Mouse (Mus musculus) kidney, postnatal 4 days (tissue): Measurements from ENCODE around the gene Uckl1.
A peak's percentile ranks its signal among the peaks of the same experiment; 100 is the strongest.

Experiments used
- DNase-seq, 2 experiments: peaks; one replicate each; pipeline ENCODE4 v3.0.0; 2021; ENCODE audit warnings: mixed read lengths in 2 of 2

Uckl1 gene

DNA sequence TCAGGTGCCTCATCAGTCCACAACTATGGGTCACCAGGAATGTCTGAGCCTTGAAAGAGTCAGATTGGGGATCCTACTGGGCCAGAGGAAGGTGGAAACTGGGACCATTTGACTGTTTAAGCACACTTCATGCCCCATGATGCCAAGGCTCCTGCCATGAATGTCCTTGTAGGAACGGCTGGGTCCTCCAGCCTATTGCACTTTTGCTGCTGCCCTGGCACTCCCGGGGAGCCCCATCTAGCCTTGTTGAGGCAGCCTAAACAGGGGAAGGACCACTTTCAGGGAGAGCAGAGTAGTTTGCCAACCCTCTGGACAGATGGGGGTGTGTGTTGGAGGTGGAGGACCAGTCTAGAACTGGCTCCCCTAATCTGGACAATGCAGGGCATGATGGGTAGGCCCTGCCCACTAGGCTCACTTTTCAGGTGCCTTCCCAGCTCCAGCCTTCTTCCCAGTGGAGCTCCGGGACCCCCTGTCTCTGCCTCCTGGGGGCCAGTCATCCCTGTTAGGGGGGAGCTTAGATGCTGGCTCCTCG lies at the start of gene Uckl1:
Uckl1 (minus strand) TSS at position 482 of the 532 bp plus-strand sequence.
- peak in 1 of 2 experiments; percentile 1 for DNase-seq

DNA sequence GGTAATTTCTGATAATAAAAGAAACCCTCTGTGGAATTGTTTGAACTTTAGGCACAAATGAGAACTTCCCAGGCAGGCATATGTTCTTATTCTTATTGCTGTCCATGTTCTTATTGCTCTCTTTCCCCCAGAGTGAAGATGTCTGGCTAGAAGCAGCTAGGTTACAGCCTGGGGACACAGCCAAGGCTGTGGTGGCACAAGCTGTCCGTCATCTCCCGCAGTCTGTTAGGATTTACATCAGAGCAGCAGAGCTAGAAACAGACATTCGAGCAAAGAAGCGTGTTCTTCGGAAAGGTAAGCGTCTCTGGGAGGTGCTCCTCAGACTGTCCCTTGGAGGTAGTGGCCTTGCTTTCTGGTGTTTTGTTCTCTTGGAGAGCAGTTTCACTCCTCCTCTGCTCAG lies 47.9 kb upstream of the Uckl1 start:
- no peak for DNase-seq

DNA sequence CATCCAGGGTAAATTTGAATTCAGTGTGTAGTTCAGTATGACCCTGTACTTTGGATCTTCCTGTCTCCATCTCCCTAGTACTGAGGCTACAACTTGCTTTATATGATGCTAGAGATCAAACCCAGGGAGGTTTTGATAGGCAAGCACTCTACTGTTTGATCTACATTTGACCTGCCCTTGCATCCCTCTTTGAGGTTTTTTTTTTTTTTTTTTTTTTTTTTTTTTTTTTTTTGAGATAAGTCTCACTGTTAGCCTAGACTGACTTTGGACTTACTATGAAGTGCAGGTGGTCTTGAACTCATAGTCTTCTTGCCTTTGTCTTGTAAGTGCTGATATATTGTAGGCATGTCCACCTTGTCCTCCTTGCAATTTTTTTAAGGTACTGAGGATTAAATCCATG lies 43.8 kb upstream of the Uckl1 start:
- DNase-seq, result no peak

DNA sequence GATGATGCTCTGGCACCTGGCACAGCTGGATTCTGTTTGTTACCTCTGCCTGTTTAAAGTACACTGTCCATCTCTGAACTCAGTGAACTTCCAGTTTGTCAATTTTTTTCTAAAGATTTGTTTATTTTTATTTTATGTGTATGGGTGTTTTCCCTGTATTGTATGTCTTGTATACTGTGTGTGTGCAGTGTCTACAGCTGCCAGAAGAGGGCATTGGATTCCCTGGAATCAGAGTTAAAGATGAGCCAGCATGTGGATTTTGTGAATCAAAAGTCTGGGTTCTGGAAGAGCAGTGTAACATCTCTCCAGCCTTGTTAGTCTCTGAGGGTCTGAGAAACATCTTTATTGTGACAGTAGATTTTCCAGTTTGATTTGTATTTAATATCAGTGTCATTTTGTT lies 38.7 kb upstream of the Uckl1 start:
- DNase-seq, result peak; percentile 49

DNA sequence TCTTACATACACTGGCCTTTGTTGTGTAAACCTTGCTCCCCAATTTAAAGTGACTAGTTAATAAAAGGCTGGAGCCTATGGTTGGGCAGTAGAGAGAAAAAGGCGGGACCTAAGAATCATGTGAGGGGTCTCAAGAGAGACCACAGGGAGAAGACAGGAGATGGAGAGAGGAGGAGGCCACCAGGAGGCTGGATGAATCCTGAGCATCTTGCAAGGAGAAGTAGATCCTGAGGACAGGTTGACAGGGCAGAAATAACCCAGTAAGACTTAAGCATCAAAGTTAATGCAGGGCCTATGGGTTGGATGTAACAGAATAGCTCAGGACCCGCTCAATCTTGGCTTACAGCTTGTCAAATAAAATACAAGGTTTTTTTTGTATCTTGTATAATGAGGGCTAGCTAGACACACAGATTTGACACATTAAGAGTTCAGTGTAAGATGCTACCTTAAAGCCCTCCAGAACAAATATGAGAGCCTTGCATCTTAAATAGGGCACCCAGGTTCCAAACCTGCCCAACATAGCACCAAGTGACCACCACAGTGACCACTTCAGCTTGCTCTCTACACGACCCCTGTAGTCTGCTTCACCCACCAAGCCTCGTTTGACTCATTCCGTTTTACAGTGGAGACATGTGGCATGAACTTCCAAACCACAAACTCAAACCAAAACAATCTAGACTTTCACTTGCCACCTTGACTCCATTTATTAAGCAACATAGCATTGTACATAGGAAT lies 34.2 kb upstream of the Uckl1 start:
- DNase-seq, result no peak

DNA sequence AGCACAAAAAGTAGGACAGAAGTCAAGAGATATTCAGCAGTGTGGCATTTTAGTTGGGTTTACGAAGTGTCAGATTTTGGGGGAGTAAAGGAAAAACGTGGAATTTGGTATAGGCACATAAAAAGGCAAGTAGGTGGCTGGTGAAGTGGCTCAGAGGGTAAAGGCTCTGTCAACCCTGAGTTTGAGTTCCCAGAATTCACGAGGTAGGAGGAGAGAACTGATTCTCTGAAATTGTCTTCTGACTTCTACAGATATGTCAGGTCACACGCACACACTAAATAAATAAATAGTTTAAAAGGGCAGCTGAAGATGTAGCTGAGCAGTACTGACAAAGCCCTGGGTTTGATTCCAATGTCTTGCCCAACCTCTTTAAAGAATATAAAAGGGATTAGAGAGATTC lies 17.7 kb upstream of the Uckl1 start:
- no peak for DNase-seq

DNA sequence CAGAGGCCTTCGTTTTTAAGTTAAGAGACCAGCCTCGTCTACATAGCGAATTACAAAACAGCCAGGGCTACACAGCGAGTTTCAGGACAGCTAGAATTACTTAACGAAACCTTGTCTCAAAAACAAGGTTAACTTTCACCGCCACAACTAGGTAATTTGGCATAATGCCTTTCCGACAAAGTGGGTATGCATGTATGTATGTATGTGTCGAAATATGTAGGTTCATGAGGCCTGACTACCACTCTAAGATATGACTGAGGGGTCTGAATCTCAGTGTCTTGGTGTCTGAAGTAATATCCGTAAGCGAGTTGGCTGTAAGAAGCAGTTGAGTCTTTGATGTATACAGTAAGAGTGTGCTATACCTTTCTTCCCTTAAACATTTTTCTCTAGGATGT lies 17.1 kb upstream of the Uckl1 start:
- no peak for DNase-seq

DNA sequence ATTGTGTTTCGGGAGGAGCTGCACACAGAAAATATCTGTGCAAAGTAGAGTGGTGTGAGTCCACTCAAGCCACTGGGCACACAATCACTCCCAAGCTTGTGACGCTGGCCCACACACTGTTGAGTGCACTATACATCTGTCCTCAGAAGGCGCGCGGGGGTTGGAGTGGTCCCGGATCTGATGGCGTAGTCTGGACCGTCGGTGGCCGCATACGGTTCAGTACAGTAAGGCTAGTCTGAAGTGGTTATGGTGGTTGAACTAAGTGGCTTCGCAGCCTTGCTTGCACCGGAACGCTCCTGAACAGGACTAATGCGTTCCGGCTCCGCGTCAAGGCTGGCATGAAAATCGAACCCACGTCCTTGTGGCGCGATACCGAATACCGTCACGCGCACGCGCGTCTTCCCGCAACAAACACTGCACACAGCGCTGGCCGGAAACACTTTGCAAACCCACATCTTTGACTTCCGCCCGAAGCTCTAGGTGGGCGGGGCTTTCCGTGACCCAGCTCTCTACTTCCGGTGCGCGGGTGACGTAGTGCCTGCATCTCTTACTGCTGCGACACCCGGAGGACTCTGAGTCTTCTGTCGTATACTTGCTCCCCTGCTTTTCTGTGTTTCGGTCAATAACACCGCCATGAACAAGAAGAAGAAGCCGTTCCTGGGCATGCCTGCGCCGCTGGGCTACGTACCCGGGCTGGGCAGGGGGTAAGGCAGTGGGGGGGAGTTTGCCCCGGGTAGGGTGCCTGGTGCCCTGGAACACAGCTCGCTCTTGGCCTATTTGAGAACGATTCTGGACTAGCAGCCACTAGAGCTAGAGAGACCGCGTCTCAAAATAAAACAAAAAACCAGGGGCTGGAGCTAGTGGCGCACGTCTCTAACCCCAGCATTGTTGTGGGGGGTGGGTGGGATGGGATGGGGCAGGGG lies 16.4 kb upstream of the Uckl1 start:
- DNase-seq, result peak; percentile 98 to 99

DNA sequence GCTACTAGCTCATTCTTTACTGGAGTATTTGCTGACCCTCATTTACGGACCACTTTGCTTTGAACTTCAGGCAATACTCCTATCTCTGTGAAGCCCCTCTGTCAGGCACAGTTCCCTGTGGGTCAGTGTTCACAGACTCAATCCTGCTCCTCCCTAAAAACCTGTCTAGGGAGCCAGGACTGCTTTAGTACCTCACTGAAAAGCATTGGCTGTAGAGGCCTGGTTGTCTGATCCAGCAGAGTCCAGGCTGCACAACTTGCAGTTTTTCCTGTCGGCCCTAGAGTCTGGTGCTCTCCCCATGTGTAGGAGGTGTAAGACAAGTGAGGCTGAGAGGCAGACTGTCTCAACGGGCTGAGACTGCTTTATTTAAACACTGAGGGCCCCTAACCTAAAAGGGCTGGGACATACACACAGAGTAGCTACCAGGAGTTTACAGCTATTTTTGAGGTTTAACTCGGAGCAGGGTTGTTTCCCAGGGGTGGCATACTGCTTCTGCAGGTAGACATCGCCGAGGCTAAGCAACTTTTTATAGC lies 15.6 kb upstream of the Uckl1 start:
- DNase-seq, result no peak

DNA sequence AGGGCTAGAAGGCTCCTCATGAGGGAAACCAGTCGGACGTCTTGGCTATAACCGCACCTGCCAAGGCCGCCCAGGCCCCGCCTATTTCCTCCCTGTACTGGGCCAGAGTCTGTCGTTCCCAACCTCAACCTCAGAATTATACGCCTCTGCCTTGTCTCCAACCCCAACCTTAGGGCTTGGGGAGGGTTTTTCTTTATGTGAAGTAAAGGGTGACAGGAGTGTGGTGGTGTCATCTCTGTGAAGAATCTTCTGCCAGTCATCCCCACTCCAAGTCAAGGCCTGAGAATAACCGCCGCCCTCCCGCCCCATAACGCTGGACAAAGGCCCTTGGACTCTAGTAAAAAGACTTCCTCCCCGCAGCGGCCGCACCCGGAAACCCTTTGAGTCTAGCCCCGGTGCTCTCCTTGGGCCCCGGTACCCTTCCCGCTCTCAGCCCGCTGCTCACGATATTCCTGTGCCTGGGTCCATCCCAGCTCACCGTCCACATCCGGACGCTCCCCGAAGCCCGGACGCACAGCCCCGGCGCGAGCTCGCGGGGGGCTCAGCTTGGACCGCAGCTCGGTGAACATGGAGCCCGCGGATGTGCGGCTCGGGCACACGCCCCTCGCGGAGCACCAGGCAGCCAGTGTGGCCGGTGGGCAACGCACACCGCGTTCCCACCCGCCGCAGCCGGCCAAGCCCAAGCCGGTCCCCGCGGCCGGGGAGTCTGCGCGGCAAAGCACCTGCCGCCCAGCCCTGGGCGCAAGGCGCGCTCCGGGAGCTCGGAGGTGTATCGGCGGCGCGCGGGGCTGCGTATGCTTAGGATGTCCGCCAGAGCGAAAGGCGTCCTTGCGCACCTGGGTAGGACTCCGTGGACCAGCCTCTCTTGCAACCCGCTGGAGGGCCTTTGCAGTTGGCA lies 14.0 kb upstream of the Uckl1 start, which contains the start of gene Samd10:
Samd10 (minus strand) TSS at position 759 of the 898 bp plus-strand sequence.
- DNase-seq, result peak; percentile 75 to 87

DNA sequence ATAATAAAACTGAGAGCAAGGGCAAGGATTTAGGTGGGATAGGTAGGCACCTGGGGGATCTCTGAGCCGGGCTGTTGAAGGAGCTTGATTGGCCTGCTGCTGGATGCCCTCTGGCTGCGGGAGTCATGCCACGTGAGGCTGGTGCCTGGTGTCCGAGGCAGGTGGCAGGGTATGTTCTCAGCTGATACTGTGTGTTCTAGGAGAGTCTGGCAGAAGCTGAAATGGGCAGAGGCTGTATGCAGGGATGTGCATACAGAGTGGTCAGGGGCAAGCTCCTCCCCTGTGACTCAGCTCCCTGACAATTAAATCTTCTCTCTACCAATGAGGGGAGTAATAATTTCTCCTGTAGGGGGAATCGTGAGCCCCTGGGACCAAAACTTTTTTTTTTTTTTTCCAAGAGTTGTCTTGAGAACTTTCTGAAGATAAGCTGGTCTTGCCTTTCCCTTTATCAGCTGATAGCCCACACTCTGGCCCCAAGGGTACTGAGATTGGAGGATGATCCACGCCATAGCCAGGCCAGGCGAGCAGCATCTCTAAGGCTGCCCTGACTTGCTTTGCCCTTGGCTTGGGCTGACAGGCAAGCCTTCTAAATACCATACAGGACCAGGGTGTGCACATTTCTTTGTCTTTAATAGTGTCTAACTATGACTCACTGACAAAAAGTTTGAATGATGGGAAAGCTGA lies 12.8 kb upstream of the Uckl1 start:
- DNase-seq, result peak in 1 of 2 experiments; percentile 18

DNA sequence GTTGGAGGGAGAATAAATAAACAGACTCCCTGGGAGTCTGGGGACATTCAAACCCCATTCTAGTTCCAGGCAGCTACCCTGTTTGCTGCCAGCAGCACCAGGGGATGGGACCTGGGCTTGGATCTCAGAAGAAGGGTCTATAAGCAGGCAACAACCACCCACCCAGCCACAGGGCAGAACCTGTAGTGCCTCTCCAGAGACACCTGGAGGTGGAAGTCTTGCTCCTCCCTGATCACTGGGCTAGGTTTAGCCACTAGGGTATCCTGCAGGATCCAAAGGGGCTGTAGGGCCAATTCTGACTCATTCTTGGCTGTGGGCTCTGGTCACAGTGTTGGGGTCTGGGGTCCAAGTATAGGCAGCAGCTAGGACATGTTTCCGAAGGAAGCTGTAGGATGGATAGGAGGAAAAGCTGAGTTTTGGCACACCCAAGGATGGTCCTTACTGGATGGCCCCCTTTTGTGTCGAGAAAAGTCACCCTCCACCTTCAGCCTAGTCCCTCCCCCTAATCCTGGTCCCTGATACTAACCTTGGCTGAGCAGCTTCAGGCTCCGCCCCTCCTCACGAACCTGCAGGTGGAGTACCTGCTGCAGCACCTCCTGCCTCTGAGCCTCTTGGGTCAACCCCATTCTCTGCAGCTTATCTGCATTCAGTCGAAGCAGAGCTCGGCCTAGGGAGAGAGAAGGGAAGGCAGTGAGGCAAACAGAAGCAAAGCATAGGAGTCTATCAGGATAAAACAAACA lies 11.7 kb upstream of the Uckl1 start:
- peak in 1 of 2 experiments; percentile 9 for DNase-seq

DNA sequence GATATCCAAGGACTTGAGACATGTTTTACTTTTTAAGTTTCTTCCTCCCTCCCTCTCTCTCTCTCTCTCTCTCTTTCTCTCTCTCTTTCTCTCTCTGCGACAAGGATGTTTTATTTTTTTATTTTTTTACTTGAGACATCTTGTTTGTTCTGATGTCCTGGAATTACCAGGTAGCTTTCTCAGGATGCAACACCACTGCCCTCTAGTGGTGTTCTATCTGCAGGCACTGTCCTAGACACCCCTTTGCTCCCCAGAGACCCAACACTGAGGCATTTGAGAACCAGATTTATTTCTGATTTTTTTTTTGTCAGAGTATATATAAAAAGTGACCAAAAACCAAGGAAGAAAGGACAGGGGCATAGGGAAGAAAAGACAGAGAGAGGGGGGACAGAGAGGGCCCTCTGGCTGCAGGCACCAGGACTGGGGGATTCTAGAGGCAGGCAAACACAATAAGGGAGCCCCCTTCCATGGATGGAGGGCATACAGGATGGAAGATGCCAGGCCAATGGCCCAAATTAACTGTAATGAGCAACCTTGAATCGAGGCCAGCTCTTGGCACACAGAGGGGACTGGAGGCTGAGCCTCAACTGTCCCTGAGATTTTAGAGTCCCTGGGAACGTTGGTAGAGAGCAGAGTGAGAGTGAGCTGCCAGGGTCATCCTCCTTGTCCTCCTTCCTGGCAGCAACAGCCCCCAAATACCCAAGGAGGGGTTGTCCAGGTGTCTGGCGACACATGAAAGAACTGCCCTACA lies 10.4 kb upstream of the Uckl1 start:
- DNase-seq, result peak in 1 of 2 experiments; percentile 60

DNA sequence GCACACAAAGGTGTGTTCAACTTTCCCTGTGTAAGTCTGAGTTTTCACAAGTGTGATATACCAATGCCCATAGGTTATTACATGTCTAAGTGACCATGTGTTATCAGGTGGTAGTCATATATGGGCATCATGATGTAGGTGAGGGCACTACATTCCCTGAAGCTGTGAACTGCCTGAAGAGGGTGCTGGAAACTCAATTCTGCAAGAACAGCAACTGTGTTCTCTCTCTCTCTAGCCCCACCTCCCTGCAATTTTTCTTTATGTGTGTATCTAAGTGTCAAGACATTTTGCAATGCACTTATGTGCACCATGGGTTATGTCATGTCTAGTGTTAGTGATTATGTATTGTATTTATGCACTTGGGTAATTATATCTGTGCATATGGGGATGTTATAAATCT lies 9.2 kb upstream of the Uckl1 start:
- DNase-seq, result peak in 1 of 2 experiments; percentile 1

DNA sequence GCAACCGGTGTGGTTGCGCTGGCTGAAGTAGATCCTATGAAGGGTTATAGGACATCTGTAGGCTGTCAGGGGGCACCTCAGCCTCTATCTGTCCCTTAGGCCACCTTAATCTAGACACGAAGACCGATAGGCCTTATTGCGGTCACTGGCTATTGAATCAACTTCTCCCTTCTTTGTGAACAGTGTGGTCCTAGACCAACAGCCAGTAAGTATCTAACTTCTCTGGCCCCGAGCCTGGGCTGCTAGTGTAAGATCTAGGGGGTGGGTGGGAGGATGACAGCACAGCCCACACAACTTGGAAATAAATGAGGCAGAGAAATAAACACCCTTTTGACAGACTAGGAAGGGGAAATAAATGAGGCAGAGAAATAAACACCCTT lies 8.3 kb upstream of the Uckl1 start:
- DNase-seq, result peak; percentile 65 to 78

DNA sequence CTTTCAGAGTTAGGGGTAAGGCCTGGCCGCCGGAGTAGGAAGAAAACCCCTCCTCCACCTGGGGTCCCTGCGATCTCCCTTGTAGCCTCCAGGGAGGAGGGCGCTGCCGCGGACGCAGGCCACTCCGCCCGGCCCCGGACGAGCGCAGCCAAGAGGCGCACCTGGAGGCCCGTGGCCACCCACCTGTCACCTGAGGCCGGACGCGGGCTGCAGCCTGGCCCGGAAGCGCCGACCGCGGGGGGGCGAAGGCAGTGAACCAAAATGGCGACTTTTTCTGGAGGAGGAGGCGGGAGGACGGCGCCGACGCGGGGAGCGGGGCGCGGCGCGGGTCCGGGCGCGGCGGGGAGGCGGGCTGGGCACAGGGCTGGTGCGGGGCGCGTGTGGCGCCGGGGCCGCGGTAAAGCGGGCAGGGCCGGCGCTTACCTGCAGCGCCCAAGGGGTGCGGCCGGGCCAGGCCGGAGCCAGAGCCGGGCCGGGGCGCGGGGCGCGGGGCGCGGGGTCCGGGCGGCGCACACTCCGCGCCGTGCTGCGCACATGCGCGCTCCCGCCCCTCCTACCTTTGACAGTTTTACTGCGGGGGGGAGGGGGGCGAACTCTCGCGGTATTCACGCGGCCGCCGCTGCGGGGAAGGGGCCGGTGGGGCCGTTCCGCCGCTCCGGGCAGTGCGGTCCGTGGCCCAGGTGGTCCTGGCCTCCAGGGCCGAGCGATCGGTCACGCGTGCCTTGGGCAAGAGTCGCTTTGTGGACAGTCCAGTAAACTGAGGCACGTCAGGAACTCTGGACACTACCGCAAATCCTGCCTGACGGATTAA lies 7.7 kb upstream of the Uckl1 start, which contains the start of gene Zfp512b:
Zfp512b (minus strand) TSS at position 573 of the 811 bp plus-strand sequence.
- peak; percentile 84 to 90 for DNase-seq

DNA sequence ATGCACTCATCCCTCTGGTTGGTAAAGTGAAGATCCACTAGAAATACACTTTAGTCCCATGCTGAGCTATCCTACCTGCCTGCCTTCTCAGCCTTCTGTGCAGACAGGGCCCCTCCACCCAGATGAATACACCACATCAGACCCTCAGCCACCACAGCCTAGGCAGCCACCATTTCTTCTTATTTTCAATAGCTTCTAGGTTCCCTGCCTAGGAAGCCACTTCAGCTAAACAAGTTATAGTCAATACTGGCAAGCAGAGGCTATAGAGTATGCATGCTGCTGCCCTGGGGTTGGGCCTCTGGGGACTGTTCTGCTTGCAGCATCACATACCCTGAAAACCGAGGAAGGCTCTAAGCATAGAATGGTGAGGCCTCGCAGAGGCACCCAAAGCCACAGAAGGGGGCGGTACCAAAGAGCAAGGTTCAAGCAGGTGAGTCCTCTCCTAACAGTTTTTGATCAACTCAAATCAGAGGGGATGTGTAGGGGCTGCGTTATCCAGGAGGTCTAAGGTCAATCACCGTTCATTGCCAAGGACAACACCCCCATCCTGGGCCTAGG lies 6.9 kb upstream of the Uckl1 start, which contains the start of gene Prpf6:
Prpf6 (plus strand) TSS at position 341 of the 558 bp plus-strand sequence.
- DNase-seq, result peak in 1 of 2 experiments; percentile 44

DNA sequence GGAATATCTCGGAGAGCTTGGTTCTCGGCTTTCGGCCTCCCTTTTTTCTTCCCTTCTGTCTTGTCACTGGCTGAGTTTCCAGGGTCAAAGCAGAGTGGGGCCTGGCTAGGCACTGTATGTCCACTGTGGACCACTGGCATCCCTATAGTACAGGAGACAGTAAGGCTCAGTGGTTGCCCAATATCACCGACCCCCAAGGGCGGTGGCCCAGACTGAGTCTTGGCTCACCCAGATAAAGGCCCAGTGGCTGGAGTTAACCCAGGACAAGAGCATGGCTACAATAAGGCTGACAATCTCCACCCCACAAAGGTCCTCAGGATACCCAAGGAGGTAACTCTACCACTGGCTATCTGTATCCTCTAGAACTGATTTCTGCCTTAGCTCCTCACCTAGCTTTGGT lies 5.8 kb upstream of the Uckl1 start:
- DNase-seq, result peak in 1 of 2 experiments; percentile 0

DNA sequence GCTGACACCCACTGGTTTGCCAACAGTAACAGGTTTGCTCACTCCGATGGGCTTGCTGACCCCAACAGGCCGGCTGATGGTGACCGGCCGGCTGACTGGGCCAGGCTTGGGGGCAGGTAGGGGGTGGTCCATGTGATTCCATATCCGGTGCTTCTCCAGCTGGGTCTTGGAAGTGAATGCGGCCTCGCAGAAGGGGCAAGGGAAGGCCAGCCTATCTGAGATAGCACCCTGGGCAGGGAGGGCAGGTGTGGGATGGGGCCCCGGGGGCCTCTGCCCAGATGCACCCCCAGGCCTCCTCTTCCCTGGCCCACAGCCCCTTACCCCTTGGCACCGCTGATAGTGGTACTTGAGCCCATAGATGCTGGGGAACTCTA lies 5.0 kb upstream of the Uckl1 start:
- DNase-seq, result peak in 1 of 2 experiments; percentile 1
